Mouse (Mus musculus) heart, postnatal 0 days (tissue): ENCODE results near the gene Acox2. TPM values are rescaled to one million over a fixed set of nuclear protein-coding genes. Genes with fewer than 3 reads are reported as not detected.
"Not testable (repeated sequence)": the region's sequence is repeated elsewhere in the genome, so short reads cannot be mapped to it uniquely, and the experiment has no call there.

ENCODE experiments used
- ATAC-seq: fragments of 200-750 bp; cut with Nextera tagmentation; 2 replicates; pipeline ENCODE4 v1.8.0; 2017; ENCODE audit warnings: low read depth, moderate number of reproducible peaks, moderate library complexity; ENCODE audit not compliant: insufficient read depth
- DNase-seq: peaks from one replicate; pipeline ENCODE4 v3.0.0-alpha.2; 2016; ENCODE audit warnings: low spot score
- H3K27ac ChIP-seq: fragments of 300-500 bp; sonication (generic); 2 replicates; pipeline ENCODE4 v1.5.1; 2014; ENCODE audit warnings: low read depth, mild to moderate bottlenecking
- H3K27me3 ChIP-seq: fragments of 300-500 bp; sonication (generic); 2 replicates; pipeline ENCODE4 v1.6.1; 2014; ENCODE audit warnings: low read length, mixed read lengths; ENCODE audit not compliant: control insufficient read depth, insufficient read depth
- H3K36me3 ChIP-seq: fragments of 300-500 bp; sonication (generic); replicated peaks from 2 replicates; pipeline ENCODE4 v1.6.1; 2014; ENCODE audit warnings: low read length, mixed read lengths; ENCODE audit not compliant: control insufficient read depth, insufficient read depth
- H3K4me1 ChIP-seq: fragments of 300-500 bp; sonication (generic); 2 replicates; pipeline ENCODE4 v1.6.1; 2014; ENCODE audit warnings: antibody characterized with exemption; ENCODE audit not compliant: control insufficient read depth, insufficient read depth
- H3K4me2 ChIP-seq: fragments of 300-500 bp; sonication (generic); 2 replicates; pipeline ENCODE4 v1.6.1; 2014; ENCODE audit warnings: low read depth, mild to moderate bottlenecking, low read length, moderate library complexity
- H3K4me3 ChIP-seq: fragments of 300-500 bp; sonication (generic); 2 replicates; pipeline ENCODE4 v1.5.1; 2014; ENCODE audit warnings: low read depth, low read length
- H3K9ac ChIP-seq: fragments of 300-500 bp; sonication (generic); replicated peaks from 2 replicates; pipeline ENCODE4 v1.6.1; 2014; ENCODE audit warnings: low read depth, low read length, mixed read lengths
- H3K9me3 ChIP-seq: fragments of 300-500 bp; sonication (generic); replicated peaks from 2 replicates; pipeline ENCODE4 v1.6.1; 2016; ENCODE audit warnings: low read length; ENCODE audit not compliant: control insufficient read depth
- CTCF ChIP-seq: IDR thresholded peaks from 2 replicates; pipeline ENCODE4 v1.5.1; 2016; ENCODE audit warnings: antibody characterized with exemption, control low read depth, low read depth
- EP300 ChIP-seq: IDR thresholded peaks from 2 replicates; pipeline ENCODE4 v1.6.1; 2016; ENCODE audit warnings: antibody characterized with exemption, low read depth
- WGBS: fragments of 180-500 bp; shearing (Covaris S2); extraction: QIAGEN DNeasy Blood & Tissue Kit; methylation state at CpG from one replicate; pipeline ENCODE4 v1.1.7; 2014; 5-methylcytosine and 5-hydroxymethylcytosine counted together
- polyA plus RNA-seq: library from polyadenylated mRNA; unstranded; fragments of >200 nt; fragmentation: Nextera tagmentation; extraction: Ambion mirVana; gene quantifications from 2 replicates; pipeline ENCODE4 v1.2.1, GENCODE M21; 2015
- total RNA-seq: library from RNA; depleted of rRNA; stranded (reverse); fragments of >200 nt; gene quantifications from 2 replicates; pipeline ENCODE4 v1.2.3, GENCODE M21; 2014; ENCODE audit warnings: low replicate concordance

The Acox2 gene
- total and polyA plus RNA-seq, 2 experiments from 2014 or later, result not detected

DNA sequence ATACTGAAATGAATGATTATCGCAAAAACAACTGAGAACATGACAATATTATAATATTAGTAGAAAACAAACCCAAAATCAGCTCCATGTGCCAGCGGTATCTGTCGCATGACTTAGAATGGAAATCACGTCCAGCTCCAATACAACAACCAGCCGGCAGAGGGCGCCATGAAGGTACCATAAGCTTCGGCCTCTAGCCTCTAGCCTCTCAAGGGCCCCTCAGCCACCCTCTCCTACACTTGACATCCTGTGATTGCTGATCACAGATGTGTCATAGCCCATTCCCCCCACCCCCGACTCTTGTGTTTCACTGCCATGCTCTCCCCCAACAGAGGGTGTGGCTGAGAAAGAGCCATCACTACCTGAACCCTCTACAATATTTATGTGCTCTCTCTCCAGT, 41.1 kb upstream of the Acox2 start:
- H3K4me3 ChIP-seq, result no peak overlapping the region
- no peak overlapping the region for H3K9ac ChIP-seq
- 27% methylated on average over 8 of the region's 8 CpGs for WGBS
- H3K4me2 ChIP-seq, result no peak overlapping the region
- H3K9me3 ChIP-seq, result no peaks in the 10 kb centered on the region
- ATAC-seq (peak; percentile 39; the same call in 1 of the 2 replicates), DNase-seq (no peak)
- no peaks in the 10 kb centered on the region for H3K36me3 ChIP-seq
- peak; percentile 61 for TF ChIP-seq CTCF
- TF ChIP-seq EP300, result no peak
- H3K4me1 ChIP-seq, result no peaks in the 10 kb centered on the region
- H3K27ac ChIP-seq, result no peak overlapping the region
- no peaks in the 10 kb centered on the region for H3K27me3 ChIP-seq

DNA sequence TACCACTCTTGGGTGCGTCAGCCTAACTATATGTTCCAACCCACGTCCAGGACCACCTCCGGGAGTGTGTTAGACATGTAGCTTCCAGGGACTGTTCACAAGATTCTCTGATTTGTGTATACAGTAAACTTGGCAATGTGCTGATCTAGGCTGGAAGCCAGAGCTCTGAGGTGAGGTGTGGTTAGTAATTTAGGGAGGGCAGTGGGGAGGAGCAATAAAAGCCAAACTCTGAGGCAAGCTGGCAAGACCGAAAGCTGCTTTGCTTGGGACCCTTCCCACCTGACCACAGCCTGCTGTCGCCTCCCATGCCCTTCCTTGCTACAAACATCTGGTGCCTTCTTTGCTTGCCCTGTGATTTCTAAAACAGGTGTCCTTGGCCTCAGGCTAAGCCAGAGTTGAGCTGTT, 38.7 kb upstream of the Acox2 start:
- no peak for TF ChIP-seq CTCF
- no peak for TF ChIP-seq EP300
- Histone ChIP-seq H3K9me3 (no peaks in the 10 kb centered on the region), H3K27me3 (no peaks in the 10 kb centered on the region), H3K36me3 (no peaks in the 10 kb centered on the region), H3K4me3 (no peak overlapping the region), H3K4me1 (no peaks in the 10 kb centered on the region), H3K27ac (no peak overlapping the region), H3K9ac (no peak overlapping the region), H3K4me2 (no peak overlapping the region)
- no peak for ATAC-seq
- DNase-seq, result no peak
- 54% methylated on average over 5 of the region's 5 CpGs for WGBS

DNA sequence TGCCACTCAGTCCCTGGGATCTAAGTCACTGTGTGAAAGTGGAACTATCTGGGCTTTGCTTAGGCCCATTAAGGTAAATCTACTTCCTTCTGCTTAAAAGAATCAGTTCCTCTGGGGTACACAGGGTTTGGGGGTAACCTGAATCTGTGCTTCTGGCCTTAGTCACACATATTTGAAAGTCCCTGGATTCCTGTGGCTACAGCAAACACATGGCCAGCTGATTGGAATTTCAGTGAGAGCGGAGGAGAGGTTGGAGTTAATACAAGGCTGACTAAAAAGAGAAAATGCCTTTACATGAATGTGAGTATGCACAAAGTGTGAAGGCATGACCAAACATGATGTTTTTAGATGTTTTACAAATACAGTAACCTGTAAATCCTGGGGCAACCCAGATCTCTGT, 35.1 kb upstream of the Acox2 start:
- Histone ChIP-seq H3K4me3 (no peak overlapping the region), H3K27ac (no peak overlapping the region), H3K9ac (no peak overlapping the region), H3K4me1 (no peaks in the 10 kb centered on the region), H3K27me3 (no peaks in the 10 kb centered on the region), H3K9me3 (no peaks in the 10 kb centered on the region), H3K36me3 (no peaks in the 10 kb centered on the region), H3K4me2 (no peak overlapping the region)
- WGBS, result 68% methylated on average over 1 of the region's 1 CpGs
- TF ChIP-seq CTCF (no peak), EP300 (no peak)
- no peak for ATAC-seq
- DNase-seq, result no peak

DNA sequence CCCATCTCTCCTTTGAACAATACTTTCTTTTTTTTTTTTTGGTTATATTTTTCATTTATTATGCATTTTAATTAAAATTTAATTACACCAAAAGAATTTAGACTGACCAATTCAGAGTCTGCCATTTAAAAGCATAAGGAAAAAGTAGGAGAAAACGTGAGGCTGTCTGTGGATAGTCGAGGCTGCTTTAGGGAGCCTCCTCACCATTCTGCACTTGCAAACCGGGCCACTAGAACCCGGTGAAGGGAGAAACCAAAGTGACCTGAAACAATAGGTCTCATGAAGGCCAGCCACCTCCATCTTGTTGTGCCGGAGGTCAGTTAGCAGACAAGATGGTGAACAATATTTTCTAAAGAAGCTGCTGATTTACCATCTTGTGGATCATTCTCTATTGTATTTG, 27.4 kb upstream of the Acox2 start:
- H3K9me3 ChIP-seq, H3K9ac ChIP-seq, H3K4me3 ChIP-seq, H3K4me2 ChIP-seq, DNase-seq, H3K27ac ChIP-seq, H3K27me3 ChIP-seq, H3K4me1 ChIP-seq, H3K36me3 ChIP-seq: not testable (repeated sequence)
- ATAC-seq, result peak; percentile 82
- 79% methylated on average over 5 of the region's 5 CpGs for WGBS

DNA sequence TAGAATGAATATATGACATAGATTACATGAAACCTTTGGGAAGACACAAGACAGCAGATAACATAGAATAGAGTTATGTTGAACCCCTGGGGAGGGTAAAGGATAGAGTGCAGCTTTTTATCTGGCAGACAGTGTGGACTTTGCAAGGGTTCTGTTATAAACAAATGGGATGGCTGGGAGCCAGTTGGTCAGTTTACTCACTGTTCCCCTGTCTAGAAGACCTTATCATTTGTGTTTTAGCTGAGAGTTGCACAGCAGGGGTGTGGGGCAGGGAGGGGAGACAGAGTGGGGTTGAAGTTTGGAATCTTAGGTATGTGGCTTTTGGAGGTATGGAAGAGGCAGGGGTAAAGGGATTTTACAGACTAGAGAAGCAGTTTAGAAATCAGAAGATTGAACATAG, 24.6 kb upstream of the Acox2 start:
- no peak for ATAC-seq
- TF ChIP-seq EP300 (no peak), CTCF (no peak)

DNA sequence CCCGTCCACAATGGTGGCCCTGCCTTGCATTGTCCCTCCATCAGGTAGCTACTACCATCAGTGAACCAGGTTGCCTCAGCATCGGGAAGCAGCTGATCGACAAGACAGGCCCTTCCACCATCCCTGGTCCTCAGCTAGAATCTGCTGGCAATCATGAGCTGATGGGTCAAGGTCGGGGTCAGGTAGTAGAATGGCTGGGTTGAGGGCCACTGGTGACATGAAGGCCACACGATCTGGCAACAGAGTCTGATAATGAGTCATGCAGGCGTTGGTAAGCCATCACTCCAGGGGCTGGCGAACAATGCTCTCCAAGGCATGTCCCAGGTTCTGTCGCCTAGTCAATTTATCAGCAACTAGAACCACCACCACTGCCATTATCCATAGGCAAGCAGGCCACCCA, 12.1 kb upstream of the Acox2 start:
- not testable (repeated sequence) for H3K4me3 ChIP-seq, ATAC-seq, H3K4me1 ChIP-seq, DNase-seq, H3K27ac ChIP-seq, H3K36me3 ChIP-seq, H3K27me3 ChIP-seq, H3K9ac ChIP-seq, H3K9me3 ChIP-seq, H3K4me2 ChIP-seq
- WGBS, result 80% methylated on average over 8 of the region's 8 CpGs

More for the DNA sequence above, 24.6 kb upstream of the Acox2 start:
- H3K27me3 ChIP-seq, result no peaks in the 10 kb centered on the region
- H3K9ac ChIP-seq, result no peak overlapping the region
- H3K4me3 ChIP-seq, result no peak overlapping the region
- no peaks in the 10 kb centered on the region for H3K9me3 ChIP-seq
- DNase-seq, result no peak
- H3K36me3 ChIP-seq, result no peaks in the 10 kb centered on the region
- no peak overlapping the region for H3K27ac ChIP-seq
- no peak overlapping the region for H3K4me2 ChIP-seq
- peaks cover 7% of the 10 kb centered on the region for H3K4me1 ChIP-seq
